Mouse (Mus musculus) stomach, embryonic 16.5 days (tissue): Measurements from ENCODE around the gene B020011L13Rik. TPM values are rescaled to one million over a fixed set of nuclear protein-coding genes. Genes with fewer than 3 reads are reported as not detected.
"Not testable (repeated sequence)": the region's sequence is repeated elsewhere in the genome, so short reads cannot be mapped to it uniquely, and the experiment has no call there.

Experiments used
- ATAC-seq: fragments of 200-750 bp; cut with Nextera tagmentation; 2 replicates; pipeline ENCODE4 v1.8.0; 2017; ENCODE audit warnings: moderate number of reproducible peaks, moderate TSS enrichment; ENCODE audit not compliant: insufficient read depth, low FRiP score
- H3K27ac ChIP-seq: fragments of 300-500 bp; sonication (generic); 2 replicates; pipeline ENCODE4 v1.5.1; 2014; ENCODE audit warnings: low read length
- H3K27me3 ChIP-seq: fragments of 300-500 bp; sonication (generic); 2 replicates; pipeline ENCODE4 v1.6.1; 2014; ENCODE audit warnings: low read length, control low read depth, mixed read lengths; ENCODE audit not compliant: control insufficient read depth, insufficient read depth
- H3K36me3 ChIP-seq: fragments of 300-500 bp; sonication (generic); 2 replicates; pipeline ENCODE4 v1.6.1; 2014; ENCODE audit warnings: low read length; ENCODE audit not compliant: control insufficient read depth, insufficient read depth
- H3K4me1 ChIP-seq: fragments of 300-500 bp; sonication (generic); 2 replicates; pipeline ENCODE4 v1.6.1; 2014; ENCODE audit warnings: low read length, control low read depth, mixed read lengths; ENCODE audit not compliant: control insufficient read depth, insufficient read depth
- H3K4me2 ChIP-seq: fragments of 300-500 bp; sonication (generic); 2 replicates; pipeline ENCODE4 v1.6.1; 2014; ENCODE audit warnings: low read depth, low read length, mixed read lengths
- H3K4me3 ChIP-seq: fragments of 300-500 bp; sonication (generic); replicated peaks from 2 replicates; pipeline ENCODE4 v1.5.1; 2014; ENCODE audit warnings: mild to moderate bottlenecking, low read length
- H3K9ac ChIP-seq: fragments of 300-500 bp; sonication (generic); 2 replicates; pipeline ENCODE4 v1.6.1; 2014; ENCODE audit warnings: low read length
- H3K9me3 ChIP-seq: fragments of 300-500 bp; sonication (generic); replicated peaks from 2 replicates; pipeline ENCODE4 v1.6.1; 2016; ENCODE audit warnings: low read length, control low read depth; ENCODE audit not compliant: control insufficient read depth
- WGBS: fragments of 180-500 bp; shearing (Covaris S2); extraction: QIAGEN DNeasy Blood & Tissue Kit; methylation state at CpG from one replicate; pipeline ENCODE4 v1.1.7; 2014; 5-methylcytosine and 5-hydroxymethylcytosine counted together
- polyA plus RNA-seq: library from polyadenylated mRNA; unstranded; fragments of >200 nt; fragmentation: Nextera tagmentation; extraction: Ambion mirVana; gene quantifications from 2 replicates; pipeline ENCODE4 v1.2.1, GENCODE M21; 2015

B020011L13Rik gene
- polyA plus RNA-seq: not detected in 2 replicates

DNA sequence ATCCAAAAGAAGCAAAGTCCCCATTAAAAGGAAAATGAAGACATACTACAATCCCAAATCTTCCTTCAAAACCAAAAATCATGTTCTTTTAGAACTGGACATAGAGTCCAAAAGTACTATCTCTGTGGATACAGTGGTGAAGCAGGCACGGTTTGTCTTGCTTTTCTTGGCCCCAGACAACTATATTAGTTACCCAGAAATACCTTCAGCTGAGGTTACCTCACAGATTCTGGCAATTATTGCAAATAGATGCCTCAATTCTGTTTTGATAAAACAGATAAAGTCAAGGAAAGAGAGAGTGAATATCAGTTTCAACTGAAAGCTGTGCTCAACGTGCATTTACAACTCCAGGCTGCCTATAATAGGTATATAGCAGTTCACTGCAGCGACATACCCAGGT is at the start of gene B020011L13Rik:
Gene B020011L13Rik, plus strand, starts transcription at position 301 of the 400 bp plus-strand sequence.
- not testable (repeated sequence) for H3K4me3 ChIP-seq, H3K27me3 ChIP-seq, H3K27ac ChIP-seq, H3K4me1 ChIP-seq, H3K9ac ChIP-seq, H3K36me3 ChIP-seq, H3K9me3 ChIP-seq, ATAC-seq, H3K4me2 ChIP-seq
- WGBS: 69% methylated on average over 3 of the region's 3 CpGs

- not testable (repeated sequence) for H3K9me3 ChIP-seq, ATAC-seq, H3K27ac ChIP-seq, H3K4me1 ChIP-seq, H3K4me3 ChIP-seq, H3K4me2 ChIP-seq, H3K9ac ChIP-seq, H3K27me3 ChIP-seq, H3K36me3 ChIP-seq
These were observed 35.3 kb downstream of the B020011L13Rik start for GRCm38 (mm10) chr1:117816271-117816670.

GRCm38 (mm10) chr1:117829781-117830180 is 48.8 kb downstream of the B020011L13Rik start, which contains the start of gene Gm28360:
Gene Gm28360, plus strand, starts transcription at chr1:117830081.
- H3K4me1 ChIP-seq, ATAC-seq, H3K9ac ChIP-seq, H3K4me3 ChIP-seq, H3K4me2 ChIP-seq, H3K27me3 ChIP-seq, H3K9me3 ChIP-seq, H3K27ac ChIP-seq, H3K36me3 ChIP-seq: not testable (repeated sequence)
- WGBS: 59% methylated on average over 5 of the region's 5 CpGs

- H3K27ac ChIP-seq, H3K4me1 ChIP-seq, ATAC-seq, H3K4me3 ChIP-seq, H3K27me3 ChIP-seq, H3K4me2 ChIP-seq, H3K36me3 ChIP-seq, H3K9me3 ChIP-seq, H3K9ac ChIP-seq: not testable (repeated sequence)
- 85% methylated on average over 3 of the region's 3 CpGs for WGBS
These were observed 70.8 kb downstream of the B020011L13Rik start for GRCm38 (mm10) chr1:117851718-117852117.

Other genes starting within 250 kb of the B020011L13Rik start
- not detected in 2 replicates for gene Gm28363, start 84.0 kb upstream of the B020011L13Rik start, polyA plus RNA-seq
- not detected in 2 replicates for gene Gm28360, start 48.9 kb downstream of the B020011L13Rik start, polyA plus RNA-seq
- gene Gm28168, start 146.9 kb downstream of the B020011L13Rik start, polyA plus RNA-seq: not detected in 2 replicates
- gene Gm7145, start 184.8 kb downstream of the B020011L13Rik start, polyA plus RNA-seq: not detected in 2 replicates